Mouse (Mus musculus) heart, embryonic 11.5 days (tissue): Measurements from ENCODE around the gene Fnbp1. TPM values are rescaled to one million over a fixed set of nuclear protein-coding genes. Genes with fewer than 3 reads are reported as not detected.

Source experiments
- ATAC-seq: fragments of 200-750 bp; cut with Nextera tagmentation; replicated peaks from 2 replicates; pipeline ENCODE4 v1.8.0; 2017; ENCODE audit warnings: moderate library complexity; ENCODE audit not compliant: insufficient number of reproducible peaks, low FRiP score, low TSS enrichment
- H3K27ac ChIP-seq: fragments of 300-500 bp; sonication (generic); 2 replicates; pipeline ENCODE4 v1.5.1; 2014; ENCODE audit warnings: mild to moderate bottlenecking, low read depth, low read length
- H3K27me3 ChIP-seq: fragments of 300-500 bp; sonication (generic); 2 replicates; pipeline ENCODE4 v1.6.1; 2014; ENCODE audit warnings: mild to moderate bottlenecking, low read length, mixed read lengths; ENCODE audit not compliant: control insufficient read depth, insufficient read depth
- H3K36me3 ChIP-seq: fragments of 300-500 bp; sonication (generic); 2 replicates; pipeline ENCODE4 v1.6.1; 2014; ENCODE audit warnings: mild to moderate bottlenecking, low read length, moderate library complexity, mixed read lengths; ENCODE audit not compliant: control insufficient read depth, insufficient read depth
- H3K4me1 ChIP-seq: fragments of 300-500 bp; sonication (generic); 2 replicates; pipeline ENCODE4 v1.6.1; 2014; ENCODE audit warnings: low read length; ENCODE audit not compliant: control insufficient read depth, insufficient read depth
- H3K4me2 ChIP-seq: fragments of 300-500 bp; sonication (generic); 2 replicates; pipeline ENCODE4 v1.6.1; 2014; ENCODE audit warnings: mild to moderate bottlenecking, moderate library complexity
- H3K4me3 ChIP-seq: fragments of 300-500 bp; sonication (generic); 2 replicates; pipeline ENCODE4 v1.5.1; 2014; ENCODE audit warnings: low read depth, low read length
- H3K9ac ChIP-seq: fragments of 300-500 bp; sonication (generic); 2 replicates; pipeline ENCODE4 v1.6.1; 2014; ENCODE audit warnings: mild to moderate bottlenecking, low read depth, low read length, moderate library complexity
- H3K9me3 ChIP-seq: fragments of 300-500 bp; sonication (generic); replicated peaks from 2 replicates; pipeline ENCODE4 v1.6.1; 2016; ENCODE audit warnings: low read length; ENCODE audit not compliant: control insufficient read depth
- WGBS: fragments of 180-500 bp; shearing (Covaris S2); extraction: QIAGEN DNeasy Blood & Tissue Kit; methylation state at CpG from one replicate; pipeline ENCODE4 v1.1.7; 2014; ENCODE audit not compliant: insufficient replicate concordance; 5-methylcytosine and 5-hydroxymethylcytosine counted together
- polyA plus RNA-seq: library from polyadenylated mRNA; unstranded; fragments of >200 nt; fragmentation: Nextera tagmentation; extraction: Ambion mirVana; gene quantifications from 2 replicates; pipeline ENCODE4 v1.2.1, GENCODE M21; 2014

The Fnbp1 gene
- polyA plus RNA-seq, 1 experiment from 2014 or later = 19.5 TPM

DNA sequence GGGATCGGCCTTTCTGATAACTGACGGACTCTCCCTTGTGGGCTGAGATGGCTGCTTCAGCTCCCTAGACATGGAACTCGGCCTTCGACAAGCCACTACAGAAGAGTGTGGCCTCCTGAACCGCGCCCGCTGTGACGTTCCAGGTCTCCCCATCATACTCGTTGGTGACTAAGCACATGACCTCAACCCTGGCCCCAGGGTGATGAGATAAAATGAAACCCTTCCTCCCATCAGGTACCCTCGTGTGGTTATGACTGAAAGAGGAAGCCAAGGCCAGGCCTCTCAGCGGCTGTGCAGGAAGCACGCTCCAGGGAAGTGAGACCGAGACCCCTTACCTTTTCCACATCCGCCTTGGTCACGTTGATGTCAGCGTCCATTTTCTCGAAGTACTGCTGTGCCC, 59.2 kb downstream of the Fnbp1 start:
- Histone ChIP-seq H3K27ac (no peak overlapping the region), H3K4me2 (no peak overlapping the region), H3K4me3 (no peak overlapping the region), H3K36me3 (peaks cover 12% of the 10 kb centered on the region; the same call in 1 of the 2 replicates), H3K27me3 (no peaks in the 10 kb centered on the region), H3K9me3 (no peaks in the 10 kb centered on the region), H3K4me1 (peaks cover 38% of the 10 kb centered on the region), H3K9ac (no peak overlapping the region)
- WGBS = 71% methylated on average over 17 of the region's 17 CpGs
- 0 out of 2 replicates have a peak, but pooled peaks have one; percentile 31 for ATAC-seq

- no peaks in the 10 kb centered on the region for H3K27me3 ChIP-seq
- peaks cover 25% of the 10 kb centered on the region for H3K4me1 ChIP-seq
- H3K9me3 ChIP-seq = no peaks in the 10 kb centered on the region
- H3K4me3 ChIP-seq = no peak overlapping the region
- no peak overlapping the region for H3K4me2 ChIP-seq
- H3K27ac ChIP-seq = peak overlapping the region; percentile 31
- peak; percentile 52; the same call in 1 of the 2 replicates for ATAC-seq
- 5% methylated on average over 4 of the region's 4 CpGs for WGBS
- H3K9ac ChIP-seq = no peak overlapping the region
- peaks cover 12% of the 10 kb centered on the region; the same call in 1 of the 2 replicates for H3K36me3 ChIP-seq
Measured at GRCm38 (mm10) chr2:31081349-31081748, 60.5 kb downstream of the Fnbp1 start.

- Histone ChIP-seq H3K4me3 (no peak overlapping the region), H3K4me2 (no peak overlapping the region), H3K27me3 (no peaks in the 10 kb centered on the region), H3K27ac (no peak overlapping the region), H3K9me3 (no peaks in the 10 kb centered on the region), H3K9ac (no peak overlapping the region), H3K4me1 (peaks cover 25% of the 10 kb centered on the region), H3K36me3 (peaks cover 5% of the 10 kb centered on the region; the same call in 1 of the 2 replicates)
- 76% methylated on average over 6 of the region's 6 CpGs for WGBS
- no peak for ATAC-seq
Measured at GRCm38 (mm10) chr2:31079117-31079516, 62.7 kb downstream of the Fnbp1 start.

GRCm38 (mm10) chr2:31077574-31077973, 64.2 kb downstream of the Fnbp1 start:
- WGBS = 85% methylated on average over 5 of the region's 5 CpGs
- H3K4me2 ChIP-seq = no peak overlapping the region
- H3K27ac ChIP-seq = no peak overlapping the region
- peaks cover 8% of the 10 kb centered on the region; the same call in 1 of the 2 replicates for H3K36me3 ChIP-seq
- peaks cover 19% of the 10 kb centered on the region for H3K4me1 ChIP-seq
- H3K9me3 ChIP-seq = no peaks in the 10 kb centered on the region
- no peak overlapping the region for H3K4me3 ChIP-seq
- H3K9ac ChIP-seq = no peak overlapping the region
- no peaks in the 10 kb centered on the region for H3K27me3 ChIP-seq
- ATAC-seq = no peak

DNA sequence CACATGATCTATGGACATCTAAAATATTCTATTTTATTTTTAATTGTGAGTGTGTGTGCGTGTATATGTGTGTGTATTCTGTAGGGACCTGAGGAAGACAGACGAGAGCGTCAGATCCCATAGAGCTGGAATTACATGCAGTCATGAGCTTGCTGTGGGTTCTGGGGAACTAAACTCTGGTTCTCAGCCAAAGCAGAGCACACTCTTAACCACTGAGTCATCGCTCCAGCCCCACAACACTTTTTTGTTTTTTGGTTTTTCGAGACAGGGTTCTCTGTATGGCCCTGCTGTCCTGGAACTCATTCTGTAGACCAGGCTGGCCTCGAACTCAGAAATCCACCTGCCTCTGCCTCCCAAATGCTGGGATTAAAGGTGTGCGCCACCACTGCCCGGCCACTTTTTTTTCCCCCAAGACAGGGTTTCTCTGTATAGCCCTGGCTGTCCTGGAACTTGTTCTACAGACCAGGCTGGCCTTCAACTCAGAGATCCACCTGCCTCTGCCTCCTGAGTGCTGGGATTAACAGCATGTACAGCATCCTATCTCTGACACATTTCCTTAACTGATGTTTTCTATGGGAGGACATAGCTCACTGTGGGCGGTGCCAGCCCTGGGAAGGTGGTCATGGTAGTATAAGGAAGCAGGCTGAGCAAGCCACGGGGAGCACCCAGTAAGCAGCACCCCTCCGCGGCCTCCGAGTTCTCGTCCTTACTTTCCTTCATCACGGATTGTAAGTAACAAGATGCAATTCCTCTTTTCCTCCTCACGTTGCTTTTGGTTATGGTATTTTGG, 65.3 kb downstream of the Fnbp1 start:
- no peak overlapping the region for H3K4me3 ChIP-seq
- H3K9me3 ChIP-seq = no peaks in the 10 kb centered on the region
- H3K27ac ChIP-seq = no peak overlapping the region
- no peaks in the 10 kb centered on the region for H3K27me3 ChIP-seq
- H3K4me1 ChIP-seq = peaks cover 11% of the 10 kb centered on the region
- H3K9ac ChIP-seq = no peak overlapping the region
- WGBS = 90% methylated on average over 16 of the region's 16 CpGs
- no peak overlapping the region for H3K4me2 ChIP-seq
- H3K36me3 ChIP-seq = peaks cover 13% of the 10 kb centered on the region; the same call in 1 of the 2 replicates
- no peak for ATAC-seq

GRCm38 (mm10) chr2:31075836-31076235, 66.0 kb downstream of the Fnbp1 start:
- H3K9me3 ChIP-seq = no peaks in the 10 kb centered on the region
- no peak overlapping the region for H3K4me2 ChIP-seq
- no peaks in the 10 kb centered on the region for H3K27me3 ChIP-seq
- ATAC-seq = no peak
- H3K4me1 ChIP-seq = peaks cover 4% of the 10 kb centered on the region; the same call in 1 of the 2 replicates
- H3K36me3 ChIP-seq = peaks cover 13% of the 10 kb centered on the region; the same call in 1 of the 2 replicates
- no peak overlapping the region for H3K4me3 ChIP-seq
- H3K27ac ChIP-seq = no peak overlapping the region
- 86% methylated on average over 7 of the region's 7 CpGs for WGBS
- no peak overlapping the region for H3K9ac ChIP-seq

- 79% methylated on average over 2 of the region's 2 CpGs for WGBS
- no peak for ATAC-seq
- no peaks in the 10 kb centered on the region for H3K4me1 ChIP-seq
Measured at GRCm38 (mm10) chr2:31075168-31075567, 66.6 kb downstream of the Fnbp1 start.

DNA sequence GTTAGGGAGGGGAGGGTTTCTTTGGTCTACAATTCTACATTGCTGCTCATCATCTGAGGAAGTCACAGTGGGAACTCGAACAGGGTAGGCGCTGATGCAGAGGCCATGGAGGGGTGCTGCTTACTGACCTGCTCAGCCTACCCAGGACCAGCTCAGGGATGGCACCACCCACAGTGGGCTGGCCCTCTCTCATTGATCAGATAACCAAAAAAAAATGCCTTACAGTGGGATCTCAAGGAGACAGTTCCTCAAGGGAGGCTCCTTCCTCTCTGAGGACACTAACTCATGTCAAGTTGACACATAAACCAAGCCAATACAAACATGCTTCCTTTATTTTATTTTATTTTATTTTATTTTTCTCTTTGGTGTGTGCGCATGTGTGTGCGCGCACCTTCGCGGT, 72.3 kb downstream of the Fnbp1 start:
- Histone ChIP-seq H3K27ac (no peak overlapping the region), H3K4me3 (no peak overlapping the region), H3K4me2 (no peak overlapping the region), H3K9me3 (no peaks in the 10 kb centered on the region), H3K27me3 (no peaks in the 10 kb centered on the region), H3K9ac (no peak overlapping the region), H3K4me1 (peaks cover 7% of the 10 kb centered on the region; the same call in 1 of the 2 replicates), H3K36me3 (peaks cover 13% of the 10 kb centered on the region; the same call in 1 of the 2 replicates)
- no peak for ATAC-seq
- WGBS = 88% methylated on average over 7 of the region's 7 CpGs

More at GRCm38 (mm10) chr2:31075168-31075567, 66.6 kb downstream of the Fnbp1 start:
- H3K27me3 ChIP-seq = no peaks in the 10 kb centered on the region
- no peak overlapping the region for H3K27ac ChIP-seq
- no peak overlapping the region for H3K4me3 ChIP-seq
- peaks cover 13% of the 10 kb centered on the region; the same call in 1 of the 2 replicates for H3K36me3 ChIP-seq
- no peak overlapping the region for H3K4me2 ChIP-seq
- H3K9me3 ChIP-seq = no peaks in the 10 kb centered on the region
- H3K9ac ChIP-seq = no peak overlapping the region
